Mouse (Mus musculus) T-cell, adult 66 days (primary cell): Measurements from ENCODE around the gene Tap1. TPM values are rescaled to one million over a fixed set of nuclear protein-coding genes. Genes with fewer than 3 reads are reported as not detected.

Experiments
- total RNA-seq, 2 experiments: library from RNA; stranded (reverse); gene quantifications; 3 replicates in 1 of 2; 4 replicates in 1 of 2; pipeline ENCODE4 v1.2.4; 2023

Gene Tap1
- total RNA-seq: 100 to 1,000 TPM; 187 to 213 TPM

GRCm38 (mm10) chr17:34187261-34187916 is at the start of gene Tap1, which contains the start of gene Psmb9:
Tap1 (plus strand) TSS chr17:34187553.
Psmb9 (minus strand) TSS chr17:34187764.

GRCm38 (mm10) chr17:34143033-34143432 is 44.3 kb upstream of the Tap1 start, which contains the start of gene H2-DMb2:
H2-DMb2 (plus strand) TSS chr17:34143307.

GRCm38 (mm10) chr17:34152923-34153322 is 34.4 kb upstream of the Tap1 start, which contains the start of gene H2-DMb1:
H2-DMb1 (plus strand) TSS chr17:34153072.

DNA sequence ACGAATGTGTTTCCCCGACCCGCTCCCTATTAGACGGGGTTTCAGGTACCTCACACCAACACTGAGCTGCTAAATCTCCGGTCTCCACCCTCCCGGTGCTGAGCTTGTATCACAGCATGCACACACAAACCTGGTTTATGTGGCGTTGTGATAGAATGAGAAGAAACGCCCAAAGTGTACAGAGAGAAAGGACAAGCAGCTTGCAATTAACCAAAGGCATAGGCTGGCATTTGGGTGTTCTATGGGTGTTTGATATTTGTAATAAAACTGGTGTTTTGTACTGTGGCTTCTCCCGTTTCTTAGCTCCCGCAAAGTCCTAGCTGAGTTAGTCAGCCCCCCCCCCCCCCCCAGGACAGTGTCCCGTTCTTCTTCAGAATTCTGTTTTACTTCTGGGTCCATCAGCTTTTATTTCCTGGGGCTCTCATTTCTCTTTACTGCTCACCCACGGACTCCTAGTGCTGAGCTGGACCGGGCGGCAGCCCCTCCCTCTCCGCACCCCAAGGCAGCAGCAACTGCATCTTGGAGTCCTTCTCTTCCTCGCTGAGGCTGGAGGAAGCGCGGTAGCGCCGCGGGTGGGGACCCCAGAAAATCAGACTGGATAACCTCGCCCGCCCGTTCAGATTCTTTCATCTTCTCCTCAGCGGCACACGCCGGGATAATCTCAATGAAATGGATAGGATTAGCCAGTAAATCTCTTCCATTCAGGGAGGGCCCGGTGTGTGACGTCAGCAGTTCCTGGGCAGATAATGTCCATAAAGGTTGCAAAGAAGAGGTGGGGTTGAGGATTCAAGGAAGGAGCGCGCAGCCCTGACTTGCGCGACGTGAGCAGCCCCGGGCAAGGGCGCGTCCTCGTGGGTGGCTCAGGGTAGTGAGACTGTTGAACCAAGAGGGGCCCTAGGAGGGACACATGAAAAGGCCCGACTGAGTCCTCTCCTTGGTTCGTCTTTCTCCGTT is 9.9 kb downstream of the Tap1 start, which contains the start of gene Psmb8:
Psmb8 (plus strand) TSS at position 781 of the 954 bp plus-strand sequence.

DNA sequence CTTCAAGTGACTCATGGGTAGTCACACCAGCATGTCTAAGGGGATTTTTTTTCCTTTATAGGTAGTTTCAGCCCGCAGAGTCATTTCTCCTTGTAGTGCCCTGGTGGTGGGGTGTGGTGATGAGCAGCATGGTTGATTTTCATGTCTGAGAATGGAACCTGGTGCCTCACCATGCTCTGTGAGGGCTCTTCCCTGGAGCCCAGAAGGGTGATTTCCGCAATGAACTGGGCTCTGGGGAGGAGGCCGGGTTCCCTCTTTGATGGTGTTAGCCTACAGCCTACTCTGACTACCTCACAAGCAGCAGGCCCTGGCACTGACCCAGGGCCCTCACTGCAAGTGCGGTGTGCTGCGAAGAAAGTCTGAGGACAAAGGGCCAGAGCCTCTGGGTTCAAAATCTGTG is 16.1 kb downstream of the Tap1 start, which contains the start of gene Tap2:
Tap2 (plus strand) TSS at position 84 of the 400 bp plus-strand sequence.

DNA sequence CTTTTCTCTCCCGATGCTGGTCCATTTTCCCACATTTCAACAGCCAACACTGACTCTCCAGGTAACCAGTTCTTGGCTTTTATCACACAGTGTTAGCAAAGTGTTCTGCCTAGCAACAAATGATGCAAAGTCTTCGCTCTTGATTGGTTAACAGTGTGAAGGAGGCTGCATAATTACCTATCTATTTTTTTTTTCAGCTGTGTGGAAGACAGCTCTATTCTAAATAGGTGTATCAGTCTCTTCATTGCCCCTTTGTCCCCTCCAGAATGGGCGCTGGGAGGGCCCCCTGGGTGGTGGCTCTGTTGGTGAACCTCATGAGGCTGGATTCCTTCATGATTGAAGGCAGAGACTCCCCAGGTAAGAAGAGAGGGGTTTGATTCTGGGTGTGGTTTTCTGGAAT is 51.4 kb downstream of the Tap1 start, which contains the start of gene H2-Ob:
H2-Ob (plus strand) TSS at position 198 of the 400 bp plus-strand sequence.

Other genes with a start within 250 kb of the Tap1 start
- gene Pfdn6, start 247.2 kb upstream of the Tap1 start, total RNA-seq: 10 to 100 TPM; 65.1 to 71.1 TPM
- gene Wdr46, start 246.9 kb upstream of the Tap1 start, total RNA-seq: 10 to 100 TPM; 67.6 to 67.7 TPM
- 10 to 100 TPM; 14.1 to 16.0 TPM for gene B3galt4, start 236.1 kb upstream of the Tap1 start, total RNA-seq
- 10 to 100 TPM; 73.4 to 74.6 TPM for gene Vps52, start 231.7 kb upstream of the Tap1 start, total RNA-seq
- gene Rps18, start 231.6 kb upstream of the Tap1 start, total RNA-seq: 1,000 to 10,000 TPM; 2,139 to 2,167 TPM
- gene H2-K1, start 187.2 kb upstream of the Tap1 start, total RNA-seq: 1,000 to 10,000 TPM; 5,234 to 5,289 TPM
- 10 to 100 TPM; 30.4 to 30.6 TPM for gene Ring1, start 162.9 kb upstream of the Tap1 start, total RNA-seq
- gene H2-Ke6, start 159.5 kb upstream of the Tap1 start, total RNA-seq: 100 to 1,000 TPM; 117 to 150 TPM
- 100 to 1,000 TPM; 100 to 103 TPM for gene Slc39a7, start 155.9 kb upstream of the Tap1 start, total RNA-seq
- gene Rxrb, start 155.7 kb upstream of the Tap1 start, total RNA-seq: 100 to 1,000 TPM; 114 to 115 TPM
- gene Col11a2, start 148.1 kb upstream of the Tap1 start, total RNA-seq: 10 to 100 TPM; 19.8 to 27.5 TPM
- 1 to 10 TPM; 6.9 to 9.5 TPM for gene H2-Oa, start 95.2 kb upstream of the Tap1 start, total RNA-seq
- 10 to 100 TPM; 25.1 to 25.8 TPM for gene H2-DMa, start 68.0 kb upstream of the Tap1 start, total RNA-seq
- gene Brd2, start 64.9 kb upstream of the Tap1 start, total RNA-seq: 100 to 1,000 TPM; 303 to 376 TPM
- gene H2-DMb2, start 44.2 kb upstream of the Tap1 start, total RNA-seq: 1 to 10 TPM; 2.3 to 8.6 TPM
- gene H2-DMb1, start 34.5 kb upstream of the Tap1 start, total RNA-seq: 1 to 10 TPM; 3.1 to 5.9 TPM
- 100 to 1,000 TPM; 130 to 159 TPM for gene Psmb9, start 211 bp downstream of the Tap1 start, total RNA-seq
- 100 to 1,000 TPM; 281 to 304 TPM for gene Psmb8, start 10.2 kb downstream of the Tap1 start, total RNA-seq
- gene Tap2, start 16.0 kb downstream of the Tap1 start, total RNA-seq: 100 to 1,000 TPM; 165 to 199 TPM
- gene H2-Ob, start 51.4 kb downstream of the Tap1 start, total RNA-seq: 10 to 100 TPM; 50.5 to 59.9 TPM
- gene H2-Ab1, start 70.1 kb downstream of the Tap1 start, total RNA-seq: 10 to 100 TPM; 20.1 to 49.2 TPM
- gene H2-Aa, start 100.3 kb downstream of the Tap1 start, total RNA-seq: 10 to 100 TPM; 21.0 to 52.3 TPM
- 10 to 100 TPM; 16.7 to 33.7 TPM for gene H2-Eb1, start 118.3 kb downstream of the Tap1 start, total RNA-seq
- not detected for gene H2-Eb2, start 138.1 kb downstream of the Tap1 start, total RNA-seq
- gene Btnl2, start 167.3 kb downstream of the Tap1 start, total RNA-seq: under 1 TPM in 1 of 2 experiments, not detected in 1; 0.36 TPM
- gene Btnl1, start 189.6 kb downstream of the Tap1 start, total RNA-seq: not detected
- 1 to 10 TPM; 1.1 to 2.8 TPM for gene BC051142, start 211.3 kb downstream of the Tap1 start, total RNA-seq